Mouse (Mus musculus) mouse embryonic stem cell (cell line): Measurements from ENCODE around the gene Tmem171.

Source experiments
- in situ Hi-C, 2 experiments: fragments of 300-500 bp; cut with MboI; formaldehyde crosslinking; loops; 1 replicate in 1 of 2; 3 replicates in 1 of 2; pipeline ENCODE4 v1.14.3; 2019 to 2020; ENCODE audit warnings: low sequenced_read_pairs in 2 of 2, low pct_unique_long_range_greater_than_20kb in 1 of 2, mixed read lengths in 1 of 2; ENCODE audit not compliant: unreplicated experiment in 1 of 2

Gene Tmem171

DNA sequence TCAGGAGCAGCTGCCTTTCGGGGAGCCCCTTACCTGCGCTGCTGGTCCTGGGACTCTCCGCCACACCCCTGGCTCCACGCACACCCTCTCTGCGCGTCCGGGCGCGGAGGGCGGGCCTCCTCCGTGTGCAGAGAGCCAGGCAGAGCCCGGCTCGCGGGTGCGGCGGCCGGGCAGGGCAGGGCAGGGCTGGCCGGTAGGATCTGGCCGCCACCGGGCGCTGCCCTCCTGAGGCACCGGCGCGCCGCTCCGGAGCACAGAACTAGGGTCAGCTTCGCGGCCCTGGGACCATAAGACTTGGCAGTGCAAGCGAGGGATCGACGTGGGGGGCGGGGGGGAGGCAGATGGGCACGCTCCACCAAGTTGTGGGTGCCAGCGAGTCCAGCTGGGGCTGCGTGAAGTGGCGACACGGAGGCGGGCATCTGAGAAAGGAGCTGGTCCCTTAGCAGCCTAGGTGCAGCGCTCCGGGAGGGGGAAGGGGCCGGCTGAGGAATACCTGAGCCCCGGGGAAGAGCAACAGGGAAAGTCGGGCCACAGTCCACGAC, at the start of gene Tmem171:
Tmem171 (minus strand) TSS at position 62 of the 542 bp plus-strand sequence.
- in situ Hi-C loops = no loop called here

DNA sequence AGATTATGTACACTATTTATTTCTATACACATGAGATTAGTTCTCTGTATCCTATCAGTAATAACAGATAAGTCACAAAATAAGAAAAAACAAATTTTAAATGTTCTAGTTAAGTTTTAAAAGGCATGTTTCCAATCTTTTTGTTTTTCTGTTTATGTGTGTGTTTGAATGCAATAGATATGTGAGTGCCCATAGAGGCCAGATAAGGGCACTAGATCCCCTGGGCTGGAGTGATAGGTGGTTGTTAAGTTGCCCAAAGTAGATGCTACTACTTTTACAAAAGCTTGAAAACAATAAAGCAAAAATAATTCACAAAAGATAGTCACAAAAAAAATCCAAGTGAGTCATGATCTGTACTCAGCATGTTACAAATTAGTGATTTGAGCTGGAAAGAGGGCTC, 49.2 kb upstream of the Tmem171 start:
- in situ Hi-C loops = no loop called here

DNA sequence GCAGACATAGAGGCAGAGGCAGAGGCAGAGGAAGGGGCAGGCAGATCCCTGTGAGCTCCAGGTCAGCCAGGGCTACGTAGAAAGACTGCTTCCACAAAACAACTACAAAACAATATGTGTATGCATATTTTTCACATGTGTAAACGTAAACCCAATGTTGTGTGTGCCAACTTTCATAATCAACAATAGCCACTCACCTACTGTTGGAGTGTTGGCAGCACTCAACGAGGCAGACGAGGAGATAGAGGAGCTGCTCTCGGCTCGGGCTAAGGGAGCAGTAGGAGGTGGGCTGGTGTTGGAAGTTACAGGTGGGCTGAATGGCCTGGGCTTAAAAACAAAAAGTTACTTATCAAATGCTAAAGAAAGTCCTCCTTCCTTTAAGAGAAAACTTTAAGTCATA, 48.6 kb upstream of the Tmem171 start:
- in situ Hi-C loops = no loop called here

DNA sequence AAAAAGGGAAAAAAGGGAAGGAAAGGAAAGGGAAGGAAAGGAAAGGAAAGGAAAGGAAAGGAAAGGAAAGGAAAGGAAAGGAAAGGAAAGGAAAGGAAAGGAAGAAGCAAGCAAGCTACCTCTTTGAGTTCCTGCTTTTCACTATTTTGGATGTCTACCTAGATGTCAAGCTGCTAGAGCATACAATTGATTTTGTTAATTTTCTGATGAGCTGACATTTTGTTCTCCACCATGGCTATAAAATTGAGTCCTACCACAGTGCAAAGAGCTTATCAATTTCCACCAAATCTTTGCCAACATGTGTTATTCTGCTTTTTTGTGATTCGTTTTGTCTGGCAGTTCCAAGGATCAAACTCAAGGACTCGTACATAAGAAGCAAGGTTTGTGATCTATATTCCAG, 43.6 kb upstream of the Tmem171 start:
- in situ Hi-C loops = no loop called here

DNA sequence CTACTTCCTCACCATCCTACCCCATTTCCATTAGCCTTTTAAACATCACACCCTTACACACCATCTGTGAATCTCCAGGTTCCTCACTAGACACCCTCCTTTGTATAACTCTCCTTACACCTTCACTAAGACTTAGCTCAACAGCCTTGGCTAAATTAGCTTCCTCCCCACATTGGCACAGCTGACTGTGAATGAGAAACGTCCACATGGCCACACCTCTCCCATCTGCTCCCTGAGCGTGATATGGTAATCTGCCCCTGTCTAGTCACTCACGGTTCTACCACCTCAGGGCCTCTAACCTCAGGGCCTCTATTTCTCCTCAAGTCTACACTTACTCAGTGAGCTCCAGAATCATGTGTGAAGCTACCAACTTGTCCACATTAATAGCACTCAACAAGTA, 38.7 kb upstream of the Tmem171 start:
- in situ Hi-C loops = no loop called here

DNA sequence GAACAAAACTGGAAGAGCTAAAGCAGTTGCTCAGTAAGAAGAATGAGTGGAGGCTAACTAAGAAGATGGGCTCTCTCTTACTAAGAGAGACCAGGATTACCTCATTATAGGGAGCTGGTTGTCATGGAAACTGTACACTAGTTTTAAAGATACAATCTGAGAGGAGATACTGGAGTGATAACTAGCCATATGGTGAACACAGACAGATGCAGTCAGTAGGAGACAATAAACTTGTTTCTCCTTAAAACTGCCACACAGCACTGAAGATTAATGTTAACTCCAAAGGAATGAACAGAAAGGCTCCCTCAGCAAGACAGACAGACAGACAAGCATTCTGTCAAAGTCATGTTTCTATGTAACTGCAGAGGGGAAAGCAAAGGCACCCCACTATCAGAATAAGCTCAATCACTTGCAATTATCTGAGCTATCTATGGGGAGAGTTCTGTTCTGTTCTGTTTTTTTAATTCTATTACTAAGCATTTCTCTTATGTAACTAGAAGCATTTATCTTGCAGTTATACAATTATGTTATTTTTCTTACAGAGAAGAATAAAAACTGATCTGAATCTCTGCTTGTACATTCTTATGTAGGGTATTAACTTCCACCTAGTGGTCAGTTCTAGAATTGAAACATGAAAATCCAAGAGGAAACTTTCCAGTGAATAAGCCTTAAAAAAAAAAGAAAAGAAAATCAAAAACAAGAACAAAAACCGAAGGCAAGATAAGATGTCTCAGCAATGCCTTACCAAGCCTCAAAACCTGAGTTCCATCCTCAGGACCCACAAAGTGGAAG, 34.8 kb upstream of the Tmem171 start:
- in situ Hi-C loops = no loop called here

DNA sequence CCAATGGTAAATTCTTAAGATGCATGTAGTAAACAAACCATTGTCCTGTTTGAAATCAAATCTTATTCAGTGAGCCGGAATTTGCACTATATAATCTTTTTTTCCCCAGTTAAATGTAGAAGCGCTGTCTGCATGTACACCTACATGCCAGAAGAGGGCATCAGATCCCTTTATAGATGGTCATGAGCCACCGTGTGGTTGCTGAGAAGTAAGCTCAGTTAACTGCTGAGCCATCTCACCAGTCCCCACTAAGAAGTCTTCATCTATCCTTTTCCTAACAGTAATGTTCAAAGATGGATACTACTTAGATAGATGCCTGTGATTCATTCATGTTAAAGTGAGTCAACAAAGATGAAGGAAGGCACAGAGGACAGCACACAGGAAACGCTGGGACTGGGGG, 31.9 kb upstream of the Tmem171 start:
- in situ Hi-C loops = no loop called here

DNA sequence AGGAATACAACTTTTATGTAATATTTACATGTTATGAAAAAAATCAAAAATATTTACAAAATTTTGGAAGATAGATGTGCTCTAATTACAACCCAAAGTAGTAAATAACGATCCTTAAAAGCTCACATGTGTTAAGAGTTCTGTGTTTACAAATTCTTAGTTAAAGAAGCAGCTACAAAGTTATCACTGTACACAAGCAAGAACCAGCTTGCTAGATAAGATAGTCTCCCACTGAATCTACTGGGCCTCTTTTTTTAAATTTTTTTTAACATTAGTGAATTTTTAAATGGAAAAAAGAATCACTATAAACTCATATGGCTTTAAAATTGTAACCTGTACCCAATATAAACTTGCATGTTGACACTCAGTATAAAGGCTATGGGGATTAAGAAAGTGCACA, 28.8 kb upstream of the Tmem171 start:
- in situ Hi-C loops = no loop called here

DNA sequence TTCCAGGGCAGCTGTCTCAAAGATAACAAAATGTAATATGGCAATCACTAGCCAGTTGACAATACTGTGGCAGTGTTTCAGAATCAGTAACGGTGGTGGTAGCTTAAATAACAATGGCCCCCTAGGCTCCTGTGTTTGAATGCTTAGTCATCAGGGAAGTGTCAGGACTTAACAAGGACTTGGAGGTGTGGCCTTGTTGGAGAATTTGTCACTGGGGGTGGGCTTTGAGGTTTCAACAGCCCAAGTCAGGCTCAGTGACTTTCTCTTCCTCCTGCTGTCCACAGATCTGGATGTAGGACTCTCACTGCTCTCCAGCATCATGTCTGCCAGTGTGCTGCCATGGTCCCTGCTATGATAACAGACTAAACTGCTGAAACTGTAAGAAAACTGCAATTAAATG, 27.7 kb upstream of the Tmem171 start:
- in situ Hi-C loops = no loop called here

DNA sequence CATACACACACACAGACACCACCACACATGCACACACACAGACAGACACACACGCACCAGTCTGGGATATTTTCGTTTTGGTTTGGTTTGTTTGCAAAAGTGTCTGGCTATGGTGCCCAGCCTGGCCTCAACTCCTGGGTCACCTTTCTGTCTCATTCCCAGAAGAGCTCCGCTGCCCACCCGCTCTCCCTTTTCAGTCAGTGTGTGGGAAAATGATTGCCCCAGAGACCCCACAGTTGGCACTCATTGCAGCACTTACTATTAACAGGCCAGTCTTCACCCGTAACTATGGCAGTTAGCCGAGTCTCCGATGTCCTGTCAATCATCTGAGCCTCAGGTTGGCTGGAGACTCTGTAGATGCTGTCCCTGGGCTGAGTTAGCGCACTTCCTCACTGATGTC, 21.5 kb upstream of the Tmem171 start:
- in situ Hi-C loops = no loop called here

DNA sequence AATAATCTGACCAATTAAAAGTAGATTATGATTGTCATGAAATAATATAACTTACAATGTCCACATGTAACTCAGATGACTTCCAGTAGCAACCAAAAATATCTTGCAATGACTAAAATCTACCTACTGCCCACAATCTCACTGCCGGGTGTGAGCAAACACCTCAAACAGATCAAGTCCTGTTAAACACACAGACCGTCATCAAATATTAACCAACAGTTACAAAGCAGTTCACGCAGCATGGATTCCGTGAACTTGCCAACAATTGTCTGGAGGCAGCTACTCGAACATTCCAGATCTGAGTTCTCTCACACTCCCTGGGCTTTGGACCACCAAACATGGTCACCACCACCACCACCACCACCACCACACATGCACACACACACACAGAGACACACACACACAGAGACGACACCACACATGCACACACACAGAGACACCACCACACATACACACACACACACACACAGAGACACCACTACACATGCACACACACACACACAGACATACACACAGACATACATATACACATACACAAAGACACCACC, 20.9 kb upstream of the Tmem171 start:
- in situ Hi-C loops = no loop called here

DNA sequence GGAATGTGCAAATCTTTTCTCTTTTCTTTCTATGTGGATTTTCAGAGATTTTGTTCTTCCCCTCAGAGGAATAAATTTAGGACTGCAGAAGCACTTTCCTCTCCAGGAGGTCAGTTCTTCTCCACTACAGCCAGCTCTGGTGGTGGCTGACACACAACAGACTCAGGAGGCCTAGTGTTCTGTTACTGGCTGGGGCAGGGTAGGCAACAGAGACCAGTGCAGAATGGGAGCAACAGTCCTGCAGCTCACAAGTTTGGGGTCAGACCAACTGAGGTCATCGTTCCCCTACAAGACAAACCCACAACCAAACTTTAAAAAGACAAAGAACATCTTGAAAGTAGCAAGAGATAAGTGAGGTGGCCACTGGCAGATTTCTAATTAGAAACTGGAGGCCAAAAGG, 16.0 kb upstream of the Tmem171 start:
- in situ Hi-C loops = no loop called here

DNA sequence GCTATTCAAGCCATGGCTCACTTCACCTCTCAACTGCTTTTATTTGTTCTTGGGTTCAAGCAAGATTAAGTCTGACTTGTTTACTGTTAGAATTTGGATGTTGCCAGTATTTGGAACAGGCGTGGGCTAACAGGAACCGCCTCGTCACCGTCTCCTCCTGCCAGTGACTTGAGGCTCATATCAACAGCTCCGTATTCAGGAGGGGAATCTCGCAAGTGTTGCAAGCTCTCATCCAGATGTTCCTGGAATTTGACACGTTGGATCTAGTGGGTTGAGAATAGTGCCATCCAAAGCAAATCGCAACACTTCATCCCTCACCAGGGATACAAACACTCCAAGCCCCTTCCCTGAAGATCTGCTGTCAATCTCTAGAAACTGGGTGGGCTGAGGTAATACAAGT, 15.6 kb upstream of the Tmem171 start:
- in situ Hi-C loops = no loop called here

DNA sequence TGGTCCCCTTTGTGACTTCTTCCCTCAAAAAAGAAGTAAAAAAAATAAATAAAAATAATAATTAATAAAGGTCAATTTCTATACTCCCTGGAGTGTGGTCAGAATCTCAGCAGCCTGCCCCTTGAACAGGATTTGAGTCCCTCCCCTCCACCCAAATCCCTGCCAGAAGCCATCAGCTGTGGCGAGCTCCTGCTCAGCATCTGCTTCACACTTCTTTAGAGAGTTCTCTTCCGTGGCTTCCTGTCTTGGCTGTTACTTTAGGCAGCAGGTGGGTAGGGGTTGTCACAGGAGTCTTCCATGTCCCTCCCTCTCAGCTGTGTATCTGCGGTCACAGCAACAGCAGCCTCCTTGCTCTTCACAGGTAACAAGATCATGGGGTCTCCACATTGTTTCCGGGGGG, 10.9 kb upstream of the Tmem171 start:
- in situ Hi-C loops = no loop called here

DNA sequence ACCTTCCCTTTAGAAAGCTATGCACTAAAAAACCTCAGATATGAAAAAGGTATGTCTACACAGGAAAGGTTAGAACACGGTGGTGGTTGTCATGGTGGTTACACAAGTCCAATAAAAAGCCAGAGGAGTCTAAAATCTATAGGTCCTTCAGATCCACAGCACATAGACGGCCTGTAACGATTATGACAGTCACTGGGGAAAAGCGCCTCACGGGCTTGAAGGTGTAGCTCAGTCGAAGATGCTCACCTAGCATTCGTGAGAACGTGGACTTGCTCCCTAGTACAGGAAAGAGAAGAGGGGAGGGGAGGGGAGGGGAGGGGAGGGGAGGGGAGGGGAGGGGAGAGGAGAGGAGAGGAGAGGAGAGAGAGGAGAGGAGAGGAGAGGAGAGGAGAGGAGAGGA, 9.2 kb upstream of the Tmem171 start:
- in situ Hi-C loops = no loop called here

DNA sequence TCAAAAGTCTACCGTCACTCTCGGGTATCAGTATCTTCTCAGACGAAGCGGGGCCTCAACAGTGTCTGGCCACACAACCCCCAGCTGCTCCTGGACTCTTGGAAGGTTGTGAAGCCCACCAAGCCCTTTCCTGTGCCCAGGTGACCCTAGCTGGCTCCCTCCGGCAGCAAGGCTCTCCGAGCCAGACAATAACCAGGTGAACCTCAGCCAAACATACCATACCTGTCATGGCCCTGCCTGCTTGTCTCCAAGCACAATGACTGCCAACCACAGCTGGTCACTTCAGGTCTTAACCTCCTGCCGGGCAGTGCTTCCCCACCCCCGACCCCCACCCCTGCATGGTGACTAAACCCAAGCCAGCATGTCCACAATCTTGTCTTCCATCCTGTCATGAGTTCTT, 7.7 kb upstream of the Tmem171 start:
- in situ Hi-C loops = no loop called here

DNA sequence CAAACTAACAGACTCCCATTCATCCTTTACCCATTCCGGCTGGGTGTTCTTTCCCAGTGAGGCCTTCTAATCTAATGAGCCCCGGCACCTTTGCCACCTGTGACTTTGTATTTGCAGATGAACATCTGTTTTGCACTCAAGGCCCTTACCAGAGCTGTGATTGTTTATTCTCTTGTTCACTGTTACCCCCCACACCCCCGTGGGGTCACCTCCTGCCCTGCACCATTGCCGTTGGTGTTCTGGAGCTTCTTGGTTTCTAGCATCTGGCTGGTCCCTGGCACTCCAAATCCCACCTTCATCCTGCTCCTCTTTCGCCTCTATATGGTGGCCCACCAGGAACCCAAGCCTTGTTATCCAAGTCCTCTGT, 6.7 kb upstream of the Tmem171 start:
- in situ Hi-C loops = no loop called here

DNA sequence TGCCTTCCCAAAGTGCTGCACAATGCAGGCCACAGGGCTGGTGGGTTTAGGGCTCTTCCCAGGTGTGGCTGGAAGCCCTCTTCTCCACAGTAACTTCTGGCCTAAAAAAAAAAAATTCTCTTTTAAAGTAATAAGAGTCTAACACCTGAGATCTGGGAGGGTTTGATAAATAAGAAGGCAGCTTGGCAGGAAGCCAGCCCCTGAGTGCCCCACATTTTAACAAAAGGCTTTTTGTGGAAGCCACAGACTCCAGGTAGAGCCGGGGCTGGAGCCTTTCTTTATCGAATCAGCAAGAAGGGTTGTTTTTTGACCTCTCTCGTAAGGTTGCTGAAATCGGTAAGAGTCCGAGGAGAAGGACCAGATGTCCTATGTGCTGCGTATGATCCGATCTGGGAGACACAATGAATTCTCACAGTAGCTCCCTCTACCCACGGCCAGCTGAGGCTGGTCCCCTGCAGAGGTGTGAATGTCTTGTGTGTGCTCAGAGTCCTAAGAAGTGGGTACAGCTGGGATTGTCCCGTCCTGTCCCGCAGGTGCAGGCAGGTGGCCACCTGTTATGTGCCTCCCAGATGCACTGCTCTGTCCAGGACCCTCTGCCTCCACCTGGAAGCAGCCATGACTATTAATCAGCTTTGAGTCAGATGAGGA, 6.2 kb upstream of the Tmem171 start:
- in situ Hi-C loops = no loop called here

DNA sequence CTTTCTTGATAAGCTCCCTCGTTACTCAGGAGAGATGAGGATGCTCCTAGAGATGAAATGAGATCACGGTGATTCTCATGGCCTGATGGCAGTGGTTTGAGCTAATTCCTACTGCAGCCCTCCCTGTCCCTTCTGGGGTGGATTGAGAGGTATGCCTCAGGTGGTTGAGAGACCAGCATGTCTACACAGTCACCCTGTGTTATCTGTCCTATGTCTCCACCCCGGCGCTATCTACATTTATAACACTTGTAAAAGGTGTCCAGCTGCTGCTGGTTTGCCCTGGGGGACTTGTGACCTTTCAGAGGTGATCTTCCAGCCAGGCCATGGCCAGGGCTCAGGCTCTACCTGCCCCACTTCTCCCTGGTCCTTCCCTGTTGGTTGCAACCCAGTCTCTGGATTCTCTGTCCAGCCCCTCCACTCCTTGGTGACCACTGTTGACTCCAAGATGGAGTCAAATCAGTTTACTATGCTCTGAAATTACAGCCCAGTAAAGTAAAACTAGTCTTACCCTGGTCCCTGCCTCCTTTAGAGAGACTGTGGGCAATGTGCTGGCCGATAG, 5.4 kb upstream of the Tmem171 start:
- in situ Hi-C loops = no loop called here
